Mouse (Mus musculus) left cerebral cortex, adult 2 months (tissue): ENCODE data around the gene Fkbp14. TPM values are rescaled to one million over a fixed set of nuclear protein-coding genes. Genes with fewer than 3 reads are reported as not detected.

Source experiments
- DNase-seq, 2 experiments: peaks; one replicate each; pipeline ENCODE4 v3.0.0; 2021 to 2022; ENCODE audit warnings: low spot score in 2 of 2, mixed read lengths in 1 of 2; ENCODE audit errors: extremely low spot score in 1 of 2
- H3K27ac ChIP-seq: fragments of 200-600 bp; 2 replicates; pipeline ENCODE4 v1.8.1; 2022
- H3K4me3 ChIP-seq: fragments of 200-600 bp; 2 replicates; pipeline ENCODE4 v1.8.1; 2022
- CTCF ChIP-seq: fragments of 200-600 bp; IDR thresholded peaks from 2 replicates; pipeline ENCODE4 v1.8.1; 2022; ENCODE audit warnings: antibody characterized with exemption, mild to moderate bottlenecking, moderate library complexity
- intact Hi-C: fragments of 180-260 bp; cut with DNase I; formaldehyde crosslinking; loops from one replicate; pipeline ENCODE4 v1.15.1; 2025
- total RNA-seq, 2 experiments: library from RNA; stranded (reverse); gene quantifications; 2 replicates each; pipeline ENCODE4 v1.2.3; 2021

The Fkbp14 gene
- total RNA-seq, 2 experiments from 2014 or later, result 9.0 to 9.2 TPM

DNA sequence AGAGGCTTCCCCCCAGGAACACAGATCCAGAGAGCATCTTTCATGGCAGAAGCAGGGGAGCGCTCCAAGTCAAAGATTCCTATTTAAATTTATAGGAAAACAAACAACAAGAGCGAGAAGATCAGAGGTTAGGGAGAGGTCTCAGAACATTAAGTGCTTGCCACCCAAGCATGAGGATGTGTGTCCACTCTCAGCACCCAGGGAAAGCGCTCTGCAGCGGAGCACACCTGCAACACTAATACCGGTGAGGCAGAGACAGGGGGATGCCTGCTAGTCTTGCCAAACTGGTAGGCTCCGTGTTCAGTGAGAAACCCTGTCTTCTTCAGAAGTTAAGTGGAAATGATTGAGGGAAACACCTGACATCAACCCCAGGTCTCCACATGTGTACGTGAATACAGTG lies 57.7 kb downstream of the Fkbp14 start:
- DNase-seq, result no peak
- TF ChIP-seq CTCF, result no peak
- Histone ChIP-seq H3K27ac (no peak overlapping the region; the same call in 1 of the 2 replicates), H3K4me3 (no peak overlapping the region)
- intact Hi-C loops, result no loop called here

DNA sequence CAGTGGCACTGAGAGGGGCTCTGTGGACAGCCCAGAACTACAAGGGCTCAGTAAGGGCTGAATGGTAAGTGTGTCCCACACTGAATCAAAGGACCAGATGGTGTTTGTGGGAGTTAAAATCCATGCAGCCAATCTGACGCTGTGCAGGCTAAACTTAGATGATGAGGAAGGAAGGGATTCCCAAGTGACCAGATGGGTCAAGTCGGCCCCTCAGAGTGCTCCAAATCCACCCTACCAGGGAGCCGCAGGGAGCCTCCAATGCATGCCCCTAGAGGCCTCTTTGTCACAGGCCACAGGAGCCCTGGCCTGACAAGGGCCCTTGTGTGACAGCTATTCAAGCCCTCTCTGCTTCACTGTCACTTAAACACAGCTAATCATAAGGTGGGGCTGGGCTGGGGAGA lies 58.3 kb downstream of the Fkbp14 start:
- intact Hi-C loops, result no loop called here
- Histone ChIP-seq H3K4me3 (no peak overlapping the region), H3K27ac (peak overlapping the region; percentile 32; the same call in 1 of the 2 replicates)
- TF ChIP-seq CTCF, result no peak; the same call in 1 of the 2 replicates
- peak in 1 of 2 experiments; percentile 30 for DNase-seq

DNA sequence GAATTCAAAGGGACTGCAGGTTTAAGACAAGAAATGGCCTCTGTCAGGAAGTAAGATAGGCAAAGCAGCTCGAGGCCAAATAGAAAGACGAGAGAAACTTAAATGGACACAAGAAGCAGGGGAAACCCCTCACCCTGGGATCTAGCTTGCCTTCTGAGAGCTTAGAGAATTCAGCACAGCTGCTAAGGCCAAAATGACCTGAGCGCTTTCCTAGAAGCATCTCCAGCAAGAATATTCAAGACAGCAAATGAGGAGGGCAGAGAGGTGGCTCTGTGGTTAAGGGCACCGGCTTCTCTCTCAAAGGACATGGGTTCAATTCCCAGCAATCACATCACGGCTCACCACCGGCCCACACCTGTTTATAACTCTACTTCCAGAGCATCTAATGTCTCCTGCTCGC lies 60.1 kb downstream of the Fkbp14 start:
- no peak overlapping the region for H3K4me3 ChIP-seq
- no peak for DNase-seq
- no peak for TF ChIP-seq CTCF
- H3K27ac ChIP-seq, result no peak overlapping the region
- intact Hi-C loops, result no loop called here

DNA sequence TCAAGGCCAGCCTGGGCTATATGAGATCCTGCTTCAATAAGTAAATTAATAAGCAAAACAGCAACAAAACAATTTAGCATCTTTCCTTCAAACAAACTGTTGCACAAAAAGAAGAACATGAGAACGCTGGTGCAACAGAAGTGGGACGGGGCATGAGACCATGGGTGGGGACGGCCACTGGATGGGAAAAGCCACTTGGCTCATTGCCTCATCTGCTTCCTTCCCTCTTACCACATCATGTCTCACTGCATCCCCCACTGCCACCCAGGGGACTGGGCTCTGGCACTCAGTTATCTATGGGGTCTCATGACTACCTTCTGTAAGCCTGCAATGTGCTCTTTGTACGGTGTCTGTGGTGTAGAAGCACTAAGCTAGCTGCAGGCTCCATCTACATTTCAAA lies 61.6 kb downstream of the Fkbp14 start:
- TF ChIP-seq CTCF, result no peak
- DNase-seq, result no peak
- Histone ChIP-seq H3K4me3 (no peak overlapping the region), H3K27ac (no peak overlapping the region)
- intact Hi-C loops, result no loop called here

DNA sequence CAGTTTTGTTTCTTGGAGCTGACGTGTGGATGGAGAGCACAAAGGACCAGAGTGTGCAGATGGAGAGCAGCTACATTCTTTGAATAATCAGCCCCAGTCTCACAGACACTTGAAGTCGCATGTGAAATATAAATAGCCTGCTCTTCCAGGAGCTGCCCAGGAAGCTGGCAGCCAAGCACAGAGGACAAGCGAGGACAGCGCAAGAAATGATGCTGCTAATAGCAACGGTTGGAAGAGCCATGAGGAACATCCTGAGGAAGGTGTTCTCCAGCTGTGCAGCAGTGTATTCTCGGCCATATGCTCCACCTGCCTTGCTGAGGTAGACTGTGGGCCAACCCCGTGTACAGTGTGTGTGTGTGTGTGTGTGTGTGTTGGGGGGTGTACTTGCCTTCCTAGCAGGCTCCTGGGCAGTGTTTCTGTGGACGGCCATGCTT lies 66.0 kb downstream of the Fkbp14 start:
- Histone ChIP-seq H3K27ac (no peak overlapping the region), H3K4me3 (no peak overlapping the region)
- no peak for TF ChIP-seq CTCF
- intact Hi-C loops, result no loop called here
- peak in 1 of 2 experiments; percentile 41 for DNase-seq

DNA sequence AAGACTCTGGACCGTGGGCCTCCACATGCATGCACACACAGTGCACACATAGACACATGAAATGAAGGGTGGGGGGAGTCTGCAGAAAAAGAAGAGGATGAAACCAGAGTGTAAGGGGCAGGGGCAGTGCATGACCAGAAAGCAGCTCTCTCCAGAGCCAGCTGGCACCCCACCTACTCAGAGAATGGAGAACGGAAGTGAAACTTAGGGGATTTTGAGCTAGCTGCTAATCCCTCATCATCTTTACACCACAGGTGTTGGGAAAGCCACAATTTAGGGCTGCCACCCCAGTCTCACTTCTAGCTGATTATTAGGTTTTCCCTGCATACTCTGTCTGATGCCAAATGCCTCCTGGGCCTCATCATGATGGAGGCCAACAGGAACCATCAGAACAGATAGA lies 66.9 kb downstream of the Fkbp14 start:
- intact Hi-C loops, result no loop called here
- no peak overlapping the region for H3K4me3 ChIP-seq
- no peak for DNase-seq
- H3K27ac ChIP-seq, result no peak overlapping the region
- TF ChIP-seq CTCF, result no peak

DNA sequence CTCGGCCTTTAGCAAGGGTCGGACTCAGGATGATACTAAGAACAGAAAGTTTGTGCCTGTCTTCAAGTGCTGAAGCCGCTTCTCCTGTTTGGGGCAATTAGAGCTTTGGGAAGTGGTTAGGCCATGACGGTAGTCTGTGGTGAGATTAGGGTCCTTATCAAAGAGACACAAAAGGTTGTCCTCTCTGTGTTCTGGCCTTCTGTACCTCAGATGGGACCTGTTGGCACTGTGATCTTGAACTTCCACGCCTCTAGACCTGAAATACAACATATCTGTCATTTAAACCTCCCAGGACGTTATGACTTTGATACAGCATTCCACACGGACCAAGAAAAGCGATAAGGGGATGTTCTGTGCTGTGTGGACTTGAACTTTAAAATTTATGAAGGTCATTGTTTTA lies 68.4 kb downstream of the Fkbp14 start:
- Histone ChIP-seq H3K27ac (no peak overlapping the region), H3K4me3 (no peak overlapping the region)
- no peak for DNase-seq
- no peak for TF ChIP-seq CTCF
- intact Hi-C loops, result no loop called here

Other genes with a start within 250 kb of the Fkbp14 start
- gene Wipf3, start 167.7 kb downstream of the Fkbp14 start, total RNA-seq, result 100 to 1,000 TPM in 1 of 2 experiments, 10 to 100 TPM in 1; 92.3 to 108 TPM
- 100 to 1,000 TPM; 135 to 136 TPM for gene Scrn1, start 30.8 kb downstream of the Fkbp14 start, total RNA-seq
- 10 to 100 TPM; 11.0 to 11.6 TPM for gene Plekha8, start 2.2 kb downstream of the Fkbp14 start, total RNA-seq
- gene Mturn, start 84.3 kb upstream of the Fkbp14 start, total RNA-seq, result 10 to 100 TPM; 98.5 to 99.6 TPM
- 10 to 100 TPM; 13.7 to 14.1 TPM for gene Znrf2, start 219.6 kb upstream of the Fkbp14 start, total RNA-seq